Mouse (Mus musculus) gastrocnemius, postnatal 14 days (tissue): Measurements from ENCODE around the gene Haus4. TPM values are rescaled to one million over a fixed set of nuclear protein-coding genes. Genes with fewer than 3 reads are reported as not detected.
A peak's percentile ranks its signal among the peaks of the same experiment; 100 is the strongest.

Experiments
- DNase-seq: peaks from one replicate; pipeline ENCODE4 v3.0.0; 2021; ENCODE audit warnings: mixed read lengths
- intact Hi-C: fragments of 180-260 bp; cut with DNase I; formaldehyde crosslinking; loops from one replicate; pipeline ENCODE4 v1.15.1; 2025; ENCODE audit warnings: low total_unique reads
- total RNA-seq, 2 experiments: library from RNA; stranded (reverse); gene quantifications; 2 replicates each; pipeline ENCODE4 v1.2.3; 2021

Gene Haus4
- total RNA-seq, 2 experiments from 2014 or later, result 5.8 to 6.5 TPM

- intact Hi-C loops, result no loop called here
Observed at GRCm38 (mm10) chr14:54575031-54575430, 20.6 kb upstream of the Haus4 start.

GRCm38 (mm10) chr14:54574253-54574652 is 19.8 kb upstream of the Haus4 start:
- DNase-seq, result peak; percentile 35
- intact Hi-C loops, result no loop called here

More at GRCm38 (mm10) chr14:54575031-54575430, 20.6 kb upstream of the Haus4 start:
- DNase-seq, result no peak

DNA sequence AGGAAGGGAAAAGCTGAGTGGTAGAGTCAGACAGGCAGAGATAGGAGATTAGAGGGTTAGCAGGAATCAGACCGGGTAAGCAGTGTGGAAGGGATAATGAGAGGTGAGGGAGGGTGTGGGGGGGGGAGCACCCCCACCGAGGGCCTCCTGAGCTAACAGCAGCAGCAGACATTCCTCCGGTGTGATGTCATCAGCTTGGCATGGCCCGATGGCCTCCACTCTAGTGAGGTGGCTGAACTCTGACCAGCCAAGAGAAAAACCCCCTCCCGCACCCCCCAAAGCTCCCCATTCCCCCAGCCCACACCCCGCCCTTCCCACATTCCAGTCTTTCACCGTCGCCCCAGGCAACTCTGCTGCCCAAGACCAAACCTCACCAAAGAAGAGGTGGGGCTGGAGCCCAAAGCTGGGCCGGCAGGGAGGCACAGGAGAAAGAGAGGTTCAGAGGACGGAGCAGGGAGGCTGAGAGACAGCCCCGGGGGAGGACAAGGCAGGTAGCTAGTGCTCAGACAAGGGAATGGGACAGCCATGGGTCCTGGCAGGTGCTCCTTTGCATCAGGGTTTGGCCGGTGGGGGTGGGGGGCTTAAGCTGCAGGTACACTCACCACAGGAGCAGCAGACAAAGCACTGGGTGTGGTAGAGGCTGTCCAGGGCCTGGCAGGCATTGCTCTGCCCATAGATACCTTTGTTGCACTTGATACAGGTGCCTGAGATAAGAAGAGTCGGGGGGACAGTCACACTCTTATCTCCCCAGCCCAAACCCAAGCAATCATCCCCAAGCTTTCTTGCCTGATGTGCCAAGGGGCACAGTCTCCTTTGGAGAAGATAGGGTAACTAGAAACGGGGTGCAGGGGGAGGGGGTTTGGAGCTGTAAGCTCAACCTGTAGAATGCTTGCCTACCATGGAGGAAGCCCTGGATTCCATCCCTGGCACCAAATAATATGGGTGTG is 18.6 kb upstream of the Haus4 start:
- intact Hi-C loops, result no loop called here
- DNase-seq, result no peak

GRCm38 (mm10) chr14:54572122-54572521 is 17.7 kb upstream of the Haus4 start:
- no peak for DNase-seq
- intact Hi-C loops, result no loop called here

- intact Hi-C loops, result loop anchor here (5.0 kb wide), 1 partner anchor 73 kb away; the partner anchor contains the start of genes Cdh24 and Gm17606
- peak; percentile 14 for DNase-seq
Observed at GRCm38 (mm10) chr14:54569451-54570392, 15.3 kb upstream of the Haus4 start.

- intact Hi-C loops, result loop anchor here (5.0 kb wide), 1 partner anchor 73 kb away; the partner anchor contains the start of genes Cdh24 and Gm17606
- DNase-seq, result peak; percentile 61
Observed at GRCm38 (mm10) chr14:54568694-54569414, 14.4 kb upstream of the Haus4 start.

GRCm38 (mm10) chr14:54560527-54561242 is 6.3 kb upstream of the Haus4 start:
- intact Hi-C loops, result no loop called here
- DNase-seq, result no peak

DNA sequence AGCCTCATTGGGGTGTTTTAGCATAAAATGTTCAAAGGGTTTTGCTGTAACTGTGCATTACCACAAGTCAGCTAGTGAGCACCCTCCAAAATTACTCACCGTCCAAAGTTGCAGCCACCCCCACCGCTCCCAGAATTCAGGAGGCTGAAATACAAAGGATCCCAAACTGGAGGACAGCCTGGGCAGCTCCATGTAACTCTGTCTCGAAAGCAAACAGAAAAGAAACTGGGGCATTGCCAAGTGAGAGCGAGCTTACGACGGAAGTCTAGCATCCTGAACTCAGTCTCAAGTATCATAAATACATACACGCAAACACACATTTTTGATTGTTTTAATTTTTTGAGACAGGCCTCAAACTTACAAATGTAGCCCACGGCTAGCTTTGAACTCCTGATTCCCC is 2.9 kb upstream of the Haus4 start:
- intact Hi-C loops, result no loop called here
- no peak for DNase-seq

GRCm38 (mm10) chr14:54553454-54553974 is 902 bp downstream of the Haus4 start:
- intact Hi-C loops, result no loop called here
- DNase-seq, result no peak

GRCm38 (mm10) chr14:54544703-54545102 is 9.7 kb downstream of the Haus4 start:
- no peak for DNase-seq
- intact Hi-C loops, result no loop called here

DNA sequence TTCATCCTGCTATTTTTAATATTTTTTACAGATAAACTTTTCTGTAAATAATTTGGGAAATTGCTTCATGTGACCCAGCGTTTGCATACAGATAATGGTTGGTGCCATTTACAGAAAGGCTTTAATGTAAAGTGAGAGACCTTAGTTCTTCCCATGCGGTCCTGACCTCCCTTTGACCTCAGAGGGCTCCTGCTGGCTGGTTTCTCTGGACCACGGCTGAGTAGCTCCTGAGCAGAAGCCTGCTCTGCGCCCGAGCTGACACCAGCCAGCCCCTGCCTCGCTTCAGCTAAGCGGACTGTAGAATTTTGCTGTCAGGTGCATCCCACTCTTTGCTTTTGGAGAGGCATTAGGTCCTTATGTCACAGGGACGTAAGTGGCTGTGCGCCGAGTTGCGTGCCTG is 13.6 kb downstream of the Haus4 start:
- DNase-seq, result no peak
- intact Hi-C loops, result no loop called here

GRCm38 (mm10) chr14:54538580-54538979 is 15.8 kb downstream of the Haus4 start:
- intact Hi-C loops, result no loop called here
- no peak for DNase-seq

DNA sequence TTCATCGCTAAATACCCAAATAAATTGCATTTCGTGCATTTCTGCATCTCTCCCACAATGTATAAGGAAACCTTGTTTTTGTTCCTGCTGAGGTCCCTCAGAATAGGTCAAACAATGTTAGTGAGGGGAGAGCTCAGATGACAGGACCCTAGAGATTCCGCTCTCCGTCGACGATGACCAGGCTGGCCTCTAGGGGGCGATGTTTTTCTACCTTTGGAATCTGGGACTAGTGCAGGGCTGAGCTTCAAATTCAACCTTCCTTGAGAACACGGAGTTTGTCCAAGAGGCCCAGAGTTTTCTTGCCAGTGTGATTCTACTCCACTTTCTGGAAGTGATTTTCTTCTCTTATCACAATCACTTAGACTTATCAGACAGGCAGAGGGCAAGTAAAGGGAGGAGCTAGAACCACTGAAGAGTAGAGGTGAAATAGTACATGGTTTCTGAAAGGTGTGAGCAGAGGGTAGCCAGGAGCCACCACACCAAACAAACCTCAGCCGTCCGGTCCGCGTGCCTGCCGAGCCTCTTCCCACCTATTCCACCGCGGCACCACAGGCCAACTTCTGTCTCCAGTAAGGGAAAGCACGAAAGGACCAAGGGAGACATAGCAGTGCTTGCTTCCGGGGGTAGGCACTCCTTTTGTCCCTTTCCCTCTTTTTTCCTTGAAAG is 25.8 kb downstream of the Haus4 start:
- DNase-seq, result peak; percentile 77
- intact Hi-C loops, result no loop called here

DNA sequence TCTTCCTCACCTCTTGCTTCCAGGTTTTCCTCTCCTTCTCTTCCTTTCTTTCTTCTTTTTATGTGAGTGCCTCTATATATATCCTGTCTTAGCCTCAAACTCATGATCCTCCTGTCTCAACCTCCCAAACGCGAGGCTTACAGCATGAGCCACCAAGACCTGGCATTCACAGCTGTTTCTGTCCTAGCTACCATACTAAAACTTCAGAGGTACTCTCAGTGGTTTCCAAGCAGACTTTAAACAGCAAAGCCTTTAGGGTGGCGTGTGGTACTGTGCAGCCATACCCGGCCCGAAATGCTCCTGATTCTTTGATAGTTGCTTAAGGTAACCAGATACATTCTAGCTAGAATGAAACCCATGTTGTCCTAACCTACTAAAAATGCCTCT is 26.4 kb downstream of the Haus4 start:
- intact Hi-C loops, result no loop called here
- DNase-seq, result no peak

DNA sequence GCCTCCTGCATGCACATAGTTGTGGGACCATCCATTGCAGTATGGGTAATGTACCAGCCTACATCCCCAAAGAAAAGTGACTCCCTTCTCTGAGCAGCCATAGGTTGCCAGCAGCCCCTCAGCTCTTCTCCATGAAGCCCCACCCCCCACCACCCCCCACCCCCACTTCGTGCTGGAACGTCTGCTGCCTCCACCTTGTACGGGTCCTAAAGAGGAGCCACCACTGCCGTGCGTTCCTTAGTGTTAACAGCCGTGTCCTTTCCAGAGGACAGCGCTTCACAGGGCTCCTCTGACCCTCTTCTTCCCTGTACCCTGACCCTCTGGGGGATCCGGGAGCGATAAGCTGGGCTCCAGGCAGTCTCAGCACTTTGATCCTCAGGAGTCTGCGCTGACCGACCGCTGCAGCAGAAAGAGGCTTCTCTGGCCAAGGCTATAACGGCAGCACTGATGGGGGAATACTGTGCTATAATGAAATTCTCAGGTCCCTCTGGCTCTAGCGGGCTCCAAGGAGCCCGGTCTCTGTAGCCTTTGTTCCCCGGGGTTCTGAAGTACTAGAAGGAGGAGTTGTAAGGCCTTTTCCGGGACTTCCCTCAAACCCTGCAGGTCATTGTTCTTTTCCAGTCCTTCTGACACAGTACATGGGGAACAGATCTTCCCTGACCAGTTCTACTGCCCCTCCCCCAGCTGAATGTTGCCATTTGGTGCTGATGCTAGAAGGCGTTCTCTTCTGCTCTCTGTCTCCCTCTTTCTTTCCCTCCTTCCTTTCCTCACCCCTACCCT is 27.0 kb downstream of the Haus4 start:
- intact Hi-C loops, result no loop called here
- DNase-seq, result no peak

DNA sequence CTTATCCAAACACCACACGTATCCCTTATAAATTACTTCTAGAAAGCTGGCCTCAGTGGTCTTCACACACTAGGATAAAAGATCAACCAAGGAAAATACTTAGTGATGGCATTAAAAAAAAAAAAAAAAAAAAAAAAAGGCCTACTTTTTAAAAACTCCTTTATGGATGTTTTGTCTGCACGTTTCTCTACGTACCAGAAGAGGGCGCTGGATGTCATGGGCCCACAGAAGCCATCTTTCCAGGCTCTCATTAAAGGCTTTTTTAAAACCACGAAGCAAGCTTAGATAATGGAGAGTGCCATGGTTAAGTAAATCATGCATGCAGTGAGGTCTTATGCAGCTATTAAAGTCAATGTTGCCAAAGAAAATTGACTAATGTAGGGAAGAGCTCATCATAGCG is 30.8 kb downstream of the Haus4 start:
- no peak for DNase-seq
- intact Hi-C loops, result no loop called here

GRCm38 (mm10) chr14:54516710-54517310 is 37.6 kb downstream of the Haus4 start:
- intact Hi-C loops, result no loop called here
- no peak for DNase-seq
